Mouse (Mus musculus) limb, embryonic 13.5 days (tissue): ENCODE results near the gene Nsfl1c. TPM values are rescaled to one million over a fixed set of nuclear protein-coding genes. Genes with fewer than 3 reads are reported as not detected.

Experiments used
- polyA plus RNA-seq: library from polyadenylated mRNA; unstranded; fragments of >200 nt; fragmentation: Nextera tagmentation; extraction: Ambion mirVana; gene quantifications from 2 replicates; pipeline ENCODE4 v1.2.1, GENCODE M21; 2015

Gene Nsfl1c
- polyA plus RNA-seq, 1 experiment from 2014 or later, result 293 TPM

Other genes starting within 250 kb of the Nsfl1c start
- not detected in 2 replicates for gene 4921509C19Rik, start 18.0 kb upstream of the Nsfl1c start, polyA plus RNA-seq
- 484 and 493 TPM in 2 replicates for gene Fkbp1a, start 48.3 kb downstream of the Nsfl1c start, polyA plus RNA-seq
- gene Sdcbp2, start 78.4 kb downstream of the Nsfl1c start, polyA plus RNA-seq, result 0.76 and 1.5 TPM in 2 replicates
- 0.56 and 0.75 TPM in 2 replicates for gene Snph, start 138.4 kb downstream of the Nsfl1c start, polyA plus RNA-seq
- not detected in 2 replicates for gene Rad21l, start 174.4 kb downstream of the Nsfl1c start, polyA plus RNA-seq
- gene Tmem74b, start 207.8 kb downstream of the Nsfl1c start, polyA plus RNA-seq, result 3.4 and 4.2 TPM in 2 replicates